Mouse (Mus musculus): ENCODE measurements at regions not wholly inside any gene's neighbourhood (a gene's known extent, or its start where the extent isn't known, plus 50 kb on each side); places are given as distances from the start of the nearest gene placed in this dataset.

- no peak overlapping the region for H3K4me2 ChIP-seq (ENCODE audit: insufficient read depth, low read depth, poor library complexity, severe bottlenecking)
- H3K9me3 ChIP-seq (replicated peaks; ENCODE audit: low read length): peaks cover 5% of the 10 kb centered on the region
- peaks cover 4% of the 10 kb centered on the region for H3K27me3 ChIP-seq (replicated peaks)
- DNase-seq (ENCODE audit: extremely low read depth): no peak
- no peaks in the 10 kb centered on the region for H3K79me2 ChIP-seq (replicated peaks; ENCODE audit: control insufficient read depth, extremely low read depth, insufficient read depth, poor library complexity, severe bottlenecking)
- H3K36me3 ChIP-seq (replicated peaks in 1 of 2; ENCODE audit: control insufficient read depth in 1 of 2, insufficient read depth in 1 of 2, low read length in 1 of 2): no peaks in the 10 kb centered on the region
- TF ChIP-seq JUN (IDR thresholded peaks at IDR 0.05; ENCODE audit: insufficient read depth, low read depth, low read length) (no peak), POLR2AphosphoS2 (IDR thresholded peaks at IDR 0.05; ENCODE audit: low read depth, low read length) (no peak), TCF12 (IDR thresholded peaks at IDR 0.05; ENCODE audit: low read depth, low read length) (no peak), MAX (IDR thresholded peaks at IDR 0.05; ENCODE audit: low read length) (no peak), MXI1 (IDR thresholded peaks at IDR 0.05; ENCODE audit: low read depth, low read length) (no peak), NRF1 (IDR thresholded peaks at IDR 0.05; ENCODE audit: low read depth, low read length) (no peak), MYC (IDR thresholded peaks at IDR 0.05; ENCODE audit: low read depth, low read length) (no peak), MAZ (IDR thresholded peaks at IDR 0.05; ENCODE audit: low read depth, low read length) (no peak), NELFE (IDR thresholded peaks at IDR 0.05; ENCODE audit: low read depth, low read length) (no peak), CHD2 (IDR thresholded peaks at IDR 0.05; ENCODE audit: low read length) (no peak), SMC3 (IDR thresholded peaks at IDR 0.05; ENCODE audit: low read depth, low read length) (no peak), RAD21 (IDR thresholded peaks at IDR 0.05; ENCODE audit: low read depth, low read length) (no peak), HCFC1 (IDR thresholded peaks at IDR 0.05; ENCODE audit: low read depth, low read length) (no peak), USF1 (IDR thresholded peaks at IDR 0.05; ENCODE audit: low read depth, low read length) (no peak), CHD1 (IDR thresholded peaks at IDR 0.05; ENCODE audit: low read depth, low read length) (no peak)
- no peak overlapping the region for H3K9ac ChIP-seq (ENCODE audit: insufficient read depth, low read depth)
- no peak overlapping the region for H3K4me3 ChIP-seq (replicated peaks in 1 of 3; ENCODE audit: low read depth in 2 of 3, low read length in 2 of 3, poor library complexity in 1 of 3)
- no peak overlapping the region for H3K27ac ChIP-seq (ENCODE audit: insufficient read depth, low read depth)
- H3K4me1 ChIP-seq (ENCODE audit: control insufficient read depth in 1 of 2, insufficient read depth in 2 of 2): peaks cover 2 to 10% of the 10 kb centered on the region in 2 experiments; a peak in 3 of 4 replicates
- in situ Hi-C loops (cut with MboI; ENCODE audit: low pct_ligation_motif_present, low pct_unique_long_range_greater_than_20kb, low sequenced_read_pairs) (no loop called here), dilution Hi-C loops (cut with MboI; ENCODE audit: extremely low pct_ligation_motif_present, extremely low pct_unique_long_range_greater_than_20kb, low sequenced_read_pairs) (no loop called here)
Observed at GRCm38 (mm10) chr10:117547275-117547674, 82.0 kb upstream of the Cpm start.

GRCm38 (mm10) chr10:117545842-117546631 lies 83.3 kb upstream of the Cpm start:
- DNase-seq (ENCODE audit: extremely low read depth): no peak
- Histone ChIP-seq H3K9me3 (replicated peaks; ENCODE audit: low read length) (no peaks in the 10 kb centered on the region), H3K27me3 (replicated peaks) (peaks cover 4% of the 10 kb centered on the region), H3K4me1 (ENCODE audit: control insufficient read depth in 1 of 2, insufficient read depth in 2 of 2) (peaks cover 2 to 10% of the 10 kb centered on the region in 2 experiments; a peak in 3 of 4 replicates), H3K36me3 (replicated peaks in 1 of 2; ENCODE audit: control insufficient read depth in 1 of 2, insufficient read depth in 1 of 2, low read length in 1 of 2) (no peaks in the 10 kb centered on the region), H3K9ac (ENCODE audit: insufficient read depth, low read depth) (no peak overlapping the region), H3K79me2 (replicated peaks; ENCODE audit: control insufficient read depth, extremely low read depth, insufficient read depth, poor library complexity, severe bottlenecking) (no peaks in the 10 kb centered on the region), H3K4me2 (ENCODE audit: insufficient read depth, low read depth, poor library complexity, severe bottlenecking) (no peak overlapping the region), H3K4me3 (replicated peaks in 1 of 3; ENCODE audit: low read depth in 2 of 3, low read length in 2 of 3, poor library complexity in 1 of 3) (no peak overlapping the region), H3K27ac (ENCODE audit: insufficient read depth, low read depth) (no peak overlapping the region)
- in situ Hi-C loops (cut with MboI; ENCODE audit: low pct_ligation_motif_present, low pct_unique_long_range_greater_than_20kb, low sequenced_read_pairs) (no loop called here), dilution Hi-C loops (cut with MboI; ENCODE audit: extremely low pct_ligation_motif_present, extremely low pct_unique_long_range_greater_than_20kb, low sequenced_read_pairs) (no loop called here)
- TF ChIP-seq PAX5 (IDR thresholded peaks at IDR 0.05; ENCODE audit: low read length) (no peak), HCFC1 (IDR thresholded peaks at IDR 0.05; ENCODE audit: low read depth, low read length) (no peak), MYC (IDR thresholded peaks at IDR 0.05; ENCODE audit: low read depth, low read length) (no peak), USF1 (IDR thresholded peaks at IDR 0.05; ENCODE audit: low read depth, low read length) (no peak), UBTF (IDR thresholded peaks at IDR 0.05; ENCODE audit: low read depth, low read length) (no peak), JUN (IDR thresholded peaks at IDR 0.05; ENCODE audit: insufficient read depth, low read depth, low read length) (no peak), NRF1 (IDR thresholded peaks at IDR 0.05; ENCODE audit: low read depth, low read length) (no peak), POLR2A (IDR thresholded peaks at IDR 0.05; ENCODE audit: low read depth, low read length) (no peak), JUND (conservative IDR thresholded peaks at IDR 0.05; ENCODE audit: low read depth, low read length) (no peak), TBP (conservative IDR thresholded peaks at IDR 0.05; ENCODE audit: low read depth, low read length) (no peak), GABPA (IDR thresholded peaks at IDR 0.05; ENCODE audit: insufficient replicate concordance, low read depth, low read length) (no peak), ZKSCAN1 (IDR thresholded peaks at IDR 0.05; ENCODE audit: borderline replicate concordance, low read depth, low read length) (no peak), ZNF384 (IDR thresholded peaks at IDR 0.05; ENCODE audit: low read depth, low read length) (no peak), TCF12 (IDR thresholded peaks at IDR 0.05; ENCODE audit: low read depth, low read length) (no peak)

All from CH12.LX (cell line).